11 mouse cellular contexts compared by ENCODE assay signal in the genomic region with DNA sequence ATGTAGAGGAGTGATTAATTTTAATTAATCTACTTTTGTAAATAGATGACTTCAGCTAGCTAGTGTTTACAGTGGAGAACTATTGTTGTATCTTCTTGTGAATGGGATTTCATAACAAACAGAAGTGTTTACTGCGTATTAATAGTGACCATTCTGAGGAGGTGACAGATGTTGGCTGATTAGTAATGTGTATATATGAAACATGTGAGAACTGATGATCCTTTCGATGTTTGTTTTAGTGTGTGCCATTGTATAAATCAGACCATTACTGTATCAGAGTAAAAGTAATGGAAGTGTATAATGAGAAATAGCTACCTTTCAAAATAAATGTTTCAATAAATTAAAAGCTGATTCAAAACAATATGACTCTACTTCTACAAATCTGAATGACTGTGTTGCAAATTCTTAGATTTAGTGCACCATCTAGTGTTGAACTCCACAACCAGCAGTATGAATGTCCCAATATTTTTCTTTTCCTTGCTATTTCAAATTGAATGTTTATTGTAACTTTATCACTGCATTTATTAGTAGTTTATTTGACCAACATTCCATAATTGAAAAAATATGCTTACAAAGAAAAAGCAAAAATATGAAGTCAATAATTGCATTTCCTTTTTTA.
DNase-seq lines count a peak whose midpoint lies in the region; ATAC-seq and TF ChIP-seq lines count a peak whose summit lies in the region.
"Had no signal": no experiment of that assay in that cellular context is flagged by ENCODE, and none has a peak within 500 bp of the region (broad histone marks: within the 10 kb centered on the region; RNA-seq: fewer than 3 reads in every experiment).

No protein-coding gene starts in this region.

- peak; percentile 14 for TF ChIP-seq RAD21 in CH12.LX (IDR thresholded peaks at IDR 0.05; ENCODE audit: low read depth, low read length)

- no peak overlapping the region for H3K9ac ChIP-seq in kidney, postnatal 0 days (ENCODE audit: low read depth, low read length)
- H3K9ac ChIP-seq in CH12.LX (ENCODE audit: insufficient read depth, low read depth): no peak overlapping the region
- H3K9ac ChIP-seq: liver, embryonic 13.5 days had no signal

- dilution Hi-C loops in CH12.LX (cut with MboI; ENCODE audit: extremely low pct_ligation_motif_present, extremely low pct_unique_long_range_greater_than_20kb, low sequenced_read_pairs): no loop called here

- no peak overlapping the region for H3K4me3 ChIP-seq in kidney, postnatal 0 days (replicated peaks; ENCODE audit: low read depth, low read length)
- H3K4me3 ChIP-seq in CH12.LX (replicated peaks in 1 of 3; ENCODE audit: low read depth in 2 of 3, low read length in 2 of 3, poor library complexity in 1 of 3): no peak overlapping the region
- H3K4me3 ChIP-seq: liver, embryonic 13.5 days had no signal

- no peak for TF ChIP-seq POLR2A in CH12.LX (IDR thresholded peaks at IDR 0.05; ENCODE audit: low read depth, low read length)

- WGBS in kidney, postnatal 0 days: 80% methylated on average over 2 of the region's 2 CpGs

- no peaks in the 10 kb centered on the region for H3K4me1 ChIP-seq in kidney, postnatal 0 days (replicated peaks; ENCODE audit: insufficient read depth, low read length)
- H3K4me1 ChIP-seq in CH12.LX (ENCODE audit: control insufficient read depth in 1 of 2, insufficient read depth in 2 of 2): no peaks in the 10 kb centered on the region
- H3K4me1 ChIP-seq: liver, embryonic 13.5 days had no signal

- no peak overlapping the region for H3K27ac ChIP-seq in kidney, postnatal 0 days
- H3K27ac ChIP-seq in CH12.LX (ENCODE audit: insufficient read depth, low read depth): no peak overlapping the region
- H3K27ac ChIP-seq: liver, embryonic 13.5 days had no signal

- H3K79me2 ChIP-seq in CH12.LX (replicated peaks; ENCODE audit: control insufficient read depth, extremely low read depth, insufficient read depth, poor library complexity, severe bottlenecking): no peaks in the 10 kb centered on the region

- peak; percentile 47 for DNase-seq in kidney, postnatal 0 days (ENCODE audit: low spot score)
- DNase-seq in kidney, adult 11 months: no peak
- DNase-seq in 416B (ENCODE audit: low read depth): peak; percentile 15
- no peak for DNase-seq in CH12.LX (ENCODE audit: extremely low read depth)
- DNase-seq in embryo, embryonic 11.5 days (ENCODE audit: low read depth, low spot score): peak; percentile 8
- DNase-seq in adrenal gland, adult 2 months: no peak
- DNase-seq in thymus, postnatal 0 days (ENCODE audit: low spot score): no peak
- DNase-seq: heart, postnatal 10 days; liver, embryonic 13.5 days; thymus, postnatal 4 days had no signal

- no peaks in the 10 kb centered on the region for H3K36me3 ChIP-seq in kidney, postnatal 0 days (ENCODE audit: insufficient read depth, low read length)
- H3K36me3 ChIP-seq in CH12.LX (replicated peaks in 1 of 2; ENCODE audit: control insufficient read depth in 1 of 2, insufficient read depth in 1 of 2, low read length in 1 of 2): no peaks in the 10 kb centered on the region
- H3K36me3 ChIP-seq: liver, embryonic 13.5 days had no signal

- ATAC-seq in kidney, postnatal 0 days (replicated peaks; ENCODE audit: low FRiP score, low read depth): no peak
- ATAC-seq in megakaryocyte, adult 5-6 weeks (ENCODE audit: poor library complexity, severe bottlenecking): no peak

- no peak overlapping the region for H3K4me2 ChIP-seq in kidney, postnatal 0 days (ENCODE audit: low read length)
- no peak overlapping the region for H3K4me2 ChIP-seq in CH12.LX (ENCODE audit: insufficient read depth, low read depth, poor library complexity, severe bottlenecking)
- H3K4me2 ChIP-seq: liver, embryonic 13.5 days had no signal

- no peaks in the 10 kb centered on the region for H3K27me3 ChIP-seq in kidney, postnatal 0 days (ENCODE audit: insufficient read depth, low read length)
- no peaks in the 10 kb centered on the region for H3K27me3 ChIP-seq in CH12.LX (replicated peaks)
- H3K27me3 ChIP-seq: liver, embryonic 13.5 days had no signal

- in situ Hi-C loops in CH12.LX (cut with MboI; ENCODE audit: low pct_ligation_motif_present, low pct_unique_long_range_greater_than_20kb, low sequenced_read_pairs): no loop called here

- peak; percentile 75 for TF ChIP-seq CTCF in kidney, postnatal 0 days (IDR thresholded peaks at IDR 0.05; ENCODE audit: low read depth)
- TF ChIP-seq CTCF in CH12.LX (conservative IDR thresholded peaks at IDR 0.05 in 1 of 2, IDR thresholded peaks at IDR 0.05 in 1 of 2; ENCODE audit: low read depth in 2 of 2, low read length in 2 of 2): no peak

- no peaks in the 10 kb centered on the region for H3K9me3 ChIP-seq in kidney, postnatal 0 days (replicated peaks; ENCODE audit: low read length)
- H3K9me3 ChIP-seq in CH12.LX (replicated peaks; ENCODE audit: low read length): peaks cover 6% of the 10 kb centered on the region
- H3K9me3 ChIP-seq: liver, embryonic 13.5 days had no signal

- no peak for TF ChIP-seq EP300 in CH12.LX (IDR thresholded peaks at IDR 0.05; ENCODE audit: low read length)

TF ChIP-seq in CH12.LX, 34 proteins besides CTCF, POLR2A, EP300 and RAD21:
- TF ChIP-seq UBTF (IDR thresholded peaks at IDR 0.05; ENCODE audit: low read depth, low read length) (no peak), GABPA (IDR thresholded peaks at IDR 0.05; ENCODE audit: insufficient replicate concordance, low read depth, low read length) (no peak), CHD2 (IDR thresholded peaks at IDR 0.05; ENCODE audit: low read length) (no peak), HCFC1 (IDR thresholded peaks at IDR 0.05; ENCODE audit: low read depth, low read length) (no peak), POLR2AphosphoS2 (IDR thresholded peaks at IDR 0.05; ENCODE audit: low read depth, low read length) (no peak), MAX (IDR thresholded peaks at IDR 0.05; ENCODE audit: low read length) (no peak)

Comparison
In these comparisons a context has a peak if more than half of its experiments do, and no peak if none do; other contexts are left out.
1. DNase-seq: peak in kidney, postnatal 0 days (single experiment), 416B (single experiment) and embryo, embryonic 11.5 days (single experiment); none in kidney, adult 11 months (single experiment), CH12.LX (single experiment), adrenal gland, adult 2 months (single experiment) and thymus, postnatal 0 days (single experiment).